In the genomic region with DNA sequence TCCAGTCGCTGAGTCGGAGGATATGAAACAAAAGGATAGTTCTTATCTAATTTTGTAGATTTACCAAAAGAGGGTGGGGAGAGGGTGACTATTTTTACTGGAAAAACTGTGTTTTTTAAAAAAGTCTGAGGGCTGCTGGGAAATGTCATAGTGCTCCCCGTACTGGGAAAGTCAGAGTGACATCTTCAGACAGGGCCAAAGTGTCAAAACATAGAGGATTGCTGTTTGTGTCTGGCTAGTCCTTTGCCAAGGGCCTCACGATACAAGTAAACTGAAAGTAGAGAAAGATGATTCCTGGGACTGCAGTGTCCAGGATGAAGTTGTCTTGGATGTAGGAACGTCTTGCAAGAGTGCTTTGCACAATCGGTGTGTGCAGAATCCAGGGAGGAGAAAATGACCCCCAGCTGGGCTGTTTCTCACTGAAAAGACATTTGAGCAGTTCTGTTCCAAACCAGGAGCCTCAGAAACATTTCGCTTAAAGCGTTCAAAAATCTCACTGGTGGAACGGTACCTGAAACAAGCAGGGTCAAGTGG, we compare ENCODE assay signal across 8 mouse cellular contexts. TPM values are rescaled to one million over a fixed set of nuclear protein-coding genes. Genes with fewer than 3 reads are reported as not detected.
DNase-seq lines count a peak whose midpoint lies in the region; ATAC-seq and TF ChIP-seq lines count a peak whose summit lies in the region.
"Had no signal": no experiment of that assay in that cellular context is flagged by ENCODE, and none has a peak within 500 bp of the region (broad histone marks: within the 10 kb centered on the region; RNA-seq: fewer than 3 reads in every experiment).

No protein-coding gene starts in this region.

- peaks cover 14% of the 10 kb centered on the region for H3K27me3 ChIP-seq in liver, embryonic 11.5 days (replicated peaks; ENCODE audit: control insufficient read depth, insufficient read depth, low read length)
- H3K27me3 ChIP-seq in forebrain, embryonic 14.5 days (replicated peaks; ENCODE audit: control insufficient read depth, insufficient read depth, low read length): peaks cover 28% of the 10 kb centered on the region
- peaks cover 10% of the 10 kb centered on the region for H3K27me3 ChIP-seq in liver, embryonic 16.5 days (ENCODE audit: control insufficient read depth, insufficient read depth, low read depth, low read length)

- H3K4me2 ChIP-seq in liver, embryonic 11.5 days: peak overlapping the region; percentile 97
- peak overlapping the region; percentile 65 for H3K4me2 ChIP-seq in forebrain, embryonic 14.5 days (ENCODE audit: low read length)
- H3K4me2 ChIP-seq in liver, embryonic 16.5 days (ENCODE audit: low read depth, low read length): peak overlapping the region; percentile 98

- no peak for TF ChIP-seq CTCF in bone marrow, adult 2 months (IDR thresholded peaks at IDR 0.05; ENCODE audit: control insufficient read depth, insufficient read depth, low read length)

- H3K27ac ChIP-seq in liver, embryonic 11.5 days (ENCODE audit: low read depth, low read length): 0 out of 2 replicates have a peak overlapping the region, but pooled peaks have one; percentile 45
- peak overlapping the region; percentile 98 for H3K27ac ChIP-seq in bone marrow, adult 2 months (ENCODE audit: control insufficient read depth, insufficient read depth, low read depth, low read length, poor library complexity)
- no peak overlapping the region for H3K27ac ChIP-seq in forebrain, embryonic 14.5 days (ENCODE audit: low read depth, low read length)
- no peak overlapping the region; the same call in 1 of the 2 replicates for H3K27ac ChIP-seq in liver, embryonic 16.5 days (ENCODE audit: low read length)

- peak overlapping the region; percentile 81 for H3K4me3 ChIP-seq in liver, embryonic 11.5 days (ENCODE audit: low read depth, low read length)
- peak overlapping the region; percentile 95 for H3K4me3 ChIP-seq in bone marrow, adult 2 months (replicated peaks; ENCODE audit: control insufficient read depth, low read depth, low read length)
- H3K4me3 ChIP-seq in forebrain, embryonic 14.5 days (ENCODE audit: low read depth, low read length): no peak overlapping the region
- H3K4me3 ChIP-seq in liver, embryonic 16.5 days (ENCODE audit: low read depth, low read length): peak overlapping the region; percentile 76

- no peak for TF ChIP-seq POLR2A in bone marrow, adult 2 months (IDR thresholded peaks at IDR 0.05; ENCODE audit: borderline replicate concordance, control insufficient read depth, low read depth, low read length)

- H3K9me3 ChIP-seq in liver, embryonic 11.5 days (ENCODE audit: control insufficient read depth, low read length): no peaks in the 10 kb centered on the region
- H3K9me3 ChIP-seq in forebrain, embryonic 14.5 days (replicated peaks; ENCODE audit: control insufficient read depth, low read length): no peaks in the 10 kb centered on the region
- no peaks in the 10 kb centered on the region for H3K9me3 ChIP-seq in liver, embryonic 16.5 days (replicated peaks; ENCODE audit: control insufficient read depth, low read length)

- DNase-seq in liver, embryonic 11.5 days (ENCODE audit: low spot score): no peak
- DNase-seq in liver: no peak
- DNase-seq in forebrain, embryonic 14.5 days (ENCODE audit: low spot score): no peak
- DNase-seq in embryo, embryonic 10.5 days (ENCODE audit: low spot score): no peak
- no peak for DNase-seq in urinary bladder, postnatal 36 days (ENCODE audit: low spot score in 2 of 2)

- H3K4me1 ChIP-seq in liver, embryonic 11.5 days (replicated peaks; ENCODE audit: control insufficient read depth, insufficient read depth, low read length): peaks cover 25% of the 10 kb centered on the region
- peaks cover 6% of the 10 kb centered on the region; the same call in 1 of the 2 replicates for H3K4me1 ChIP-seq in bone marrow, adult 2 months (ENCODE audit: control insufficient read depth, insufficient read depth, low read length)
- peaks cover 8% of the 10 kb centered on the region for H3K4me1 ChIP-seq in forebrain, embryonic 14.5 days (ENCODE audit: control insufficient read depth, insufficient read depth, low read length)
- H3K4me1 ChIP-seq in liver, embryonic 16.5 days (ENCODE audit: control insufficient read depth, low read depth, low read length): peaks cover 41% of the 10 kb centered on the region

- no peaks in the 10 kb centered on the region for H3K36me3 ChIP-seq in liver, embryonic 11.5 days (ENCODE audit: control insufficient read depth, insufficient read depth, low read length)
- H3K36me3 ChIP-seq in forebrain, embryonic 14.5 days (ENCODE audit: control insufficient read depth, insufficient read depth, low read length): no peaks in the 10 kb centered on the region
- no peaks in the 10 kb centered on the region for H3K36me3 ChIP-seq in liver, embryonic 16.5 days (ENCODE audit: control insufficient read depth, insufficient read depth)

- WGBS in liver, embryonic 11.5 days: 48% methylated on average over 9 of the region's 9 CpGs
- WGBS in bone marrow, adult 2 months: 7% methylated on average over 9 of the region's 9 CpGs
- WGBS in forebrain, embryonic 14.5 days: 49% methylated on average over 9 of the region's 9 CpGs
- 21% methylated on average over 9 of the region's 9 CpGs for WGBS in liver, embryonic 16.5 days (ENCODE audit: insufficient replicate concordance)

- ATAC-seq in liver, embryonic 11.5 days (replicated peaks; ENCODE audit: low FRiP score): no peak
- ATAC-seq in forebrain, embryonic 14.5 days: no peak
- ATAC-seq in liver, embryonic 16.5 days (ENCODE audit: low read depth): no peak

- peak overlapping the region; percentile 82 for H3K9ac ChIP-seq in liver, embryonic 11.5 days (ENCODE audit: low read depth, low read length)
- H3K9ac ChIP-seq in forebrain, embryonic 14.5 days (ENCODE audit: low read length): no peak overlapping the region
- H3K9ac ChIP-seq in liver, embryonic 16.5 days (ENCODE audit: low read depth, low read length): peak overlapping the region; percentile 85

RNA-seq across cellular contexts. Expression of a gene that starts 1.4 kb away (rescaled TPM):
- polyA plus RNA-seq in liver, embryonic 11.5 days (2014; fragmentation: Nextera tagmentation; extraction: Ambion mirVana): 6.8 and 8.7 TPM in 2 replicates
- polyA plus RNA-seq in bone marrow, adult 2 months (2011; ENCODE audit: insufficient read depth, insufficient read length, low replicate concordance, missing spikeins): 31.9 and 57.8 TPM in 2 replicates
- polyA plus RNA-seq in forebrain, embryonic 14.5 days (2014; fragmentation: Nextera tagmentation; extraction: Ambion mirVana): 1.1 and 3.5 TPM in 2 replicates
- polyA plus RNA-seq in liver, embryonic 16.5 days (2015; fragmentation: Nextera tagmentation; extraction: Ambion mirVana): 11.4 and 13.0 TPM in 2 replicates

RNA-seq across cellular contexts. Expression of a gene that starts 29.1 kb away (rescaled TPM):
- polyA plus RNA-seq in liver, embryonic 11.5 days (2014; fragmentation: Nextera tagmentation; extraction: Ambion mirVana): 0.07 TPM in 1 of 2 replicates, not detected in the other
- not detected in 2 replicates for polyA plus RNA-seq in bone marrow, adult 2 months (2011; ENCODE audit: insufficient read depth, insufficient read length, low replicate concordance, missing spikeins)
- 3.0 and 3.5 TPM in 2 replicates for polyA plus RNA-seq in forebrain, embryonic 14.5 days (2014; fragmentation: Nextera tagmentation; extraction: Ambion mirVana)
- not detected in 2 replicates for polyA plus RNA-seq in liver, embryonic 16.5 days (2015; fragmentation: Nextera tagmentation; extraction: Ambion mirVana)
- polyA plus RNA-seq: liver, adult 2 months had no signal

Comparison
In these comparisons a context has a peak if more than half of its experiments do, and no peak if none do; other contexts are left out.
1. H3K27ac ChIP-seq: peak in liver, embryonic 11.5 days (single experiment) and bone marrow, adult 2 months (single experiment); none in forebrain, embryonic 14.5 days (single experiment) and liver, embryonic 16.5 days (single experiment).
2. Peak in every context shown above with its lines, with median percentiles within 50 percentile points of each other: H3K4me2 ChIP-seq.